Mouse (Mus musculus): ENCODE measurements around the gene Nkain2. TPM values are rescaled to one million over a fixed set of nuclear protein-coding genes. Genes with fewer than 3 reads are reported as not detected.

Nkain2 gene
- total and polyA plus RNA-seq, 3 experiments, result 0.16 TPM; not detected in 2

GRCm38 (mm10) chr10:32594998-32595397 is 295.3 kb downstream of the Nkain2 start:
- no peak for TF ChIP-seq GATA1 (IDR thresholded peaks at IDR 0.05; ENCODE audit: borderline replicate concordance, low read length)
- TF ChIP-seq POLR2AphosphoS5 (IDR thresholded peaks at IDR 0.05; ENCODE audit: insufficient replicate concordance, low read depth, low read length), result no peak
- TF ChIP-seq CTCF (IDR thresholded peaks at IDR 0.05; ENCODE audit: low read depth, low read length), result no peak
- TF ChIP-seq GATA2 (IDR thresholded peaks at IDR 0.05; ENCODE audit: borderline replicate concordance, low read depth, low read length), result no peak
- no peak for TF ChIP-seq TAL1 (conservative IDR thresholded peaks at IDR 0.05; ENCODE audit: low read depth, low read length)
- ATAC-seq (ENCODE audit: extremely low read depth, insufficient number of reproducible peaks, low FRiP score, poor library complexity, severe bottlenecking), result no peak

DNA sequence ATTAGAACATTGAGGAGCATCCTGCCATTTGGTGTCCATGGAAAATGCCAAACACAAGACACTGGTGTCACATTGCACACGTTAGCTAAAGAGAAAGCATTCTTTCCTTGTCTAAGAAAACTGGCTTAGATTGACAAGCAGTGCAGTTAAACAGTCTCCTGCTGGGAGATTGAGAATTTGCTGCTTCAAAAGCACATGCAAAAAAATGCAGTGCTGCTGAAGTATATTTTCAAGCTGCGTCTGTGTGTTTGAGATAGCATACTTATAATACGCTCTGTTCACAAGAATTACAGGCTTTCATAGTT is 313.0 kb downstream of the Nkain2 start:
- ATAC-seq (ENCODE audit: extremely low read depth, insufficient number of reproducible peaks, low FRiP score, poor library complexity, severe bottlenecking) (no peak), DNase-seq (ENCODE audit: low spot score) (no peak)
- H3K4me1 ChIP-seq (ENCODE audit: insufficient read depth, low read depth, low read length), result no peaks in the 10 kb centered on the region
- H3K27me3 ChIP-seq (ENCODE audit: insufficient read depth, low read length), result no peaks in the 10 kb centered on the region
- TF ChIP-seq CTCF (IDR thresholded peaks at IDR 0.05; ENCODE audit: low read depth, low read length) (no peak), GATA2 (IDR thresholded peaks at IDR 0.05; ENCODE audit: borderline replicate concordance, low read depth, low read length) (no peak), POLR2AphosphoS5 (IDR thresholded peaks at IDR 0.05; ENCODE audit: insufficient replicate concordance, low read depth, low read length) (no peak), GATA1 (IDR thresholded peaks at IDR 0.05; ENCODE audit: borderline replicate concordance, low read length) (no peak), TAL1 (conservative IDR thresholded peaks at IDR 0.05; ENCODE audit: low read depth, low read length) (no peak)
- no peaks in the 10 kb centered on the region for H3K9me3 ChIP-seq (replicated peaks)
- no peaks in the 10 kb centered on the region for H3K36me3 ChIP-seq (replicated peaks)
- no peak overlapping the region for H3K4me3 ChIP-seq (ENCODE audit: low read depth, low read length)

More at GRCm38 (mm10) chr10:32594998-32595397, 295.3 kb downstream of the Nkain2 start:
- no peak for DNase-seq (ENCODE audit: low spot score)
- no peaks in the 10 kb centered on the region for H3K4me1 ChIP-seq (ENCODE audit: insufficient read depth, low read depth, low read length)
- H3K27me3 ChIP-seq (ENCODE audit: insufficient read depth, low read length), result no peaks in the 10 kb centered on the region
- H3K9me3 ChIP-seq (replicated peaks), result no peaks in the 10 kb centered on the region
- H3K36me3 ChIP-seq (replicated peaks), result no peaks in the 10 kb centered on the region
- H3K4me3 ChIP-seq (ENCODE audit: low read depth, low read length), result no peak overlapping the region

DNA sequence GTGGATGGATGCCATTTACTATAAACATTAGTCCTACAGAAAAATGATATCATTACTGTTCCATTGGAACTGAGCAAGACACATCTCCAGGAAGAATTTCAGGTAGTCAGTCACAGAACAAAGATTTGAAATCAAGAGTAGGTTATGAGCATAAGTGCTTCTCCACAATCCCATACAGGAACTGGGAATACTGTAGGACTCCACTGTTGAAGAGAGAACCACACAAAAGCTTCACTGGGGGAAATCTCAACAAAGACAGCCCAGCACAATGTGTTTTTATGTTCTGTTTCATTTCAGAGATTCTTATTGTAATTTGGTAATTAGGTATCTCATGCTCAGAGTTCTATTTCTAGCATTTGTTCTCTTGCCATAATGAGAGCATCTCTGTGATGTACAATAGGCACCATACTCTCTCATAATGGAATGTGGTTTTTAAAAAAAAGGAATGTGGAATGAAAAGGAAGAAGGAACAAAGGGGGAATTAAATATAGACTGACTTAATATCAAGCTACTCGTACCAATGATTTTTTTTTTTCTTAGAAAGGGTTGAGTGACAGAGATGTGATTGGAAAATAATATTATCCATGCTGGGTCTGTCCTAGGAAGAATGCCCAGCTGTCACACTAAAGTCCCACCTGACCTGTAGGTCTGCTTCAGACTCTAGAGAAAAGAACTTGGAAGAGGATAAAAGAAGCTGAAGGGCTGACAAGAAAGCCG is 313.5 kb downstream of the Nkain2 start:
- no peaks in the 10 kb centered on the region for H3K4me1 ChIP-seq (ENCODE audit: insufficient read depth, low read depth, low read length)
- H3K27me3 ChIP-seq (ENCODE audit: insufficient read depth, low read length), result no peaks in the 10 kb centered on the region
- H3K4me3 ChIP-seq (ENCODE audit: low read depth, low read length), result no peak overlapping the region
- DNase-seq (ENCODE audit: low spot score) (no peak), ATAC-seq (ENCODE audit: extremely low read depth, insufficient number of reproducible peaks, low FRiP score, poor library complexity, severe bottlenecking) (no peak)
- no peaks in the 10 kb centered on the region for H3K36me3 ChIP-seq (replicated peaks)
- no peaks in the 10 kb centered on the region for H3K9me3 ChIP-seq (replicated peaks)
- no peak for TF ChIP-seq POLR2AphosphoS5 (IDR thresholded peaks at IDR 0.05; ENCODE audit: insufficient replicate concordance, low read depth, low read length)
- TF ChIP-seq GATA2 (IDR thresholded peaks at IDR 0.05; ENCODE audit: borderline replicate concordance, low read depth, low read length), result no peak
- TF ChIP-seq CTCF (IDR thresholded peaks at IDR 0.05; ENCODE audit: low read depth, low read length), result no peak
- TF ChIP-seq TAL1 (conservative IDR thresholded peaks at IDR 0.05; ENCODE audit: low read depth, low read length), result no peak
- TF ChIP-seq GATA1 (IDR thresholded peaks at IDR 0.05; ENCODE audit: borderline replicate concordance, low read length), result no peak

DNA sequence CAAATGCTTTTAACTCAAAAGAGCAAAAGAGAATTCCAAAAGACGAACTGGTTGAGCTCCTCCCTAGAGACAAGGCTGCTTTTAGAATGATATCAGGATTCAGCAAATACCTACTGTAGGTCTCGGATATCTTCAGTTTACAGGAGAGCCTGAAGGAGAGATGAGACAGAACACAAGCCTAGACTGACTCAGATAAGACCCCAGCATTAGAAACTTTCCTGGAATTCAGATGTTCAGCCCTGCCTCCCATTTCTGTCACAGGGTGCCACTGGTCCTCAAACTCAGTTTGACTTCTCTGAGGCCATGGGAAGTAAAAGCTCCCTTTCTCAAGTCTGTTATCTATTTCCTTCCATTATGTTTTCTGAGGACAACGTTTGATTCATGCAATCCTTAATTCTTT is 332.6 kb downstream of the Nkain2 start:
- Histone ChIP-seq H3K36me3 (replicated peaks) (no peaks in the 10 kb centered on the region), H3K9me3 (replicated peaks) (0 out of 2 replicates have a peak, but pooled peaks cover under 1% of the 10 kb centered on the region), H3K27me3 (ENCODE audit: insufficient read depth, low read length) (no peaks in the 10 kb centered on the region), H3K4me3 (ENCODE audit: low read depth, low read length) (no peak overlapping the region), H3K4me1 (ENCODE audit: insufficient read depth, low read depth, low read length) (no peaks in the 10 kb centered on the region)
- TF ChIP-seq GATA1 (IDR thresholded peaks at IDR 0.05; ENCODE audit: borderline replicate concordance, low read length), result no peak
- TF ChIP-seq TAL1 (conservative IDR thresholded peaks at IDR 0.05; ENCODE audit: low read depth, low read length), result no peak
- TF ChIP-seq POLR2AphosphoS5 (IDR thresholded peaks at IDR 0.05; ENCODE audit: insufficient replicate concordance, low read depth, low read length), result no peak
- TF ChIP-seq CTCF (IDR thresholded peaks at IDR 0.05; ENCODE audit: low read depth, low read length), result no peak
- TF ChIP-seq GATA2 (IDR thresholded peaks at IDR 0.05; ENCODE audit: borderline replicate concordance, low read depth, low read length), result no peak
- ATAC-seq (ENCODE audit: extremely low read depth, insufficient number of reproducible peaks, low FRiP score, poor library complexity, severe bottlenecking) (no peak), DNase-seq (ENCODE audit: low spot score) (no peak)

GRCm38 (mm10) chr10:32536057-32536456 is 354.2 kb downstream of the Nkain2 start:
- Histone ChIP-seq H3K9me3 (replicated peaks) (no peaks in the 10 kb centered on the region), H3K4me1 (ENCODE audit: insufficient read depth, low read depth, low read length) (no peaks in the 10 kb centered on the region), H3K36me3 (replicated peaks) (no peaks in the 10 kb centered on the region), H3K27me3 (ENCODE audit: insufficient read depth, low read length) (no peaks in the 10 kb centered on the region), H3K4me3 (ENCODE audit: low read depth, low read length) (no peak overlapping the region)
- DNase-seq (ENCODE audit: low spot score), result no peak
- TF ChIP-seq GATA1 (IDR thresholded peaks at IDR 0.05; ENCODE audit: borderline replicate concordance, low read length) (no peak), POLR2AphosphoS5 (IDR thresholded peaks at IDR 0.05; ENCODE audit: insufficient replicate concordance, low read depth, low read length) (no peak), GATA2 (IDR thresholded peaks at IDR 0.05; ENCODE audit: borderline replicate concordance, low read depth, low read length) (no peak), TAL1 (conservative IDR thresholded peaks at IDR 0.05; ENCODE audit: low read depth, low read length) (no peak), CTCF (IDR thresholded peaks at IDR 0.05; ENCODE audit: low read depth, low read length) (no peak)
- ATAC-seq (ENCODE audit: extremely low read depth, insufficient number of reproducible peaks, low FRiP score, poor library complexity, severe bottlenecking), result no peak

GRCm38 (mm10) chr10:32510821-32511220 is 379.4 kb downstream of the Nkain2 start:
- no peak for ATAC-seq (ENCODE audit: extremely low read depth, insufficient number of reproducible peaks, low FRiP score, poor library complexity, severe bottlenecking)
- TF ChIP-seq TAL1 (conservative IDR thresholded peaks at IDR 0.05; ENCODE audit: low read depth, low read length), result no peak
- TF ChIP-seq CTCF (IDR thresholded peaks at IDR 0.05; ENCODE audit: low read depth, low read length), result no peak
- no peak for TF ChIP-seq GATA1 (IDR thresholded peaks at IDR 0.05; ENCODE audit: borderline replicate concordance, low read length)
- no peak for TF ChIP-seq POLR2AphosphoS5 (IDR thresholded peaks at IDR 0.05; ENCODE audit: insufficient replicate concordance, low read depth, low read length)
- no peak for TF ChIP-seq GATA2 (IDR thresholded peaks at IDR 0.05; ENCODE audit: borderline replicate concordance, low read depth, low read length)
- no peaks in the 10 kb centered on the region for H3K9me3 ChIP-seq (replicated peaks)

More at GRCm38 (mm10) chr10:32510821-32511220, 379.4 kb downstream of the Nkain2 start:
- Histone ChIP-seq H3K36me3 (replicated peaks) (no peaks in the 10 kb centered on the region), H3K27me3 (ENCODE audit: insufficient read depth, low read length) (no peaks in the 10 kb centered on the region), H3K4me3 (ENCODE audit: low read depth, low read length) (no peak overlapping the region), H3K4me1 (ENCODE audit: insufficient read depth, low read depth, low read length) (no peaks in the 10 kb centered on the region)
- DNase-seq (ENCODE audit: low spot score), result no peak

Measured in G1E (cell line).